In genomic region chr16:10446573-10447263, GRCm38 (mm10) we compare ENCODE assay signal across 9 mouse cellular contexts. TPM values are rescaled to one million over a fixed set of nuclear protein-coding genes. Genes with fewer than 3 reads are reported as not detected.
DNase-seq lines count a peak whose midpoint lies in the region; ATAC-seq and TF ChIP-seq lines count a peak whose summit lies in the region.
"Had no signal": no experiment of that assay in that cellular context is flagged by ENCODE, and none has a peak within 500 bp of the region (broad histone marks: within the 10 kb centered on the region; RNA-seq: fewer than 3 reads in every experiment).

No protein-coding gene starts in this region.

- ATAC-seq in intestine, embryonic 16.5 days, result peak; percentile 45
- no peak for ATAC-seq in CD4-positive, CD25-positive, alpha-beta regulatory T cell, adult 4 months

- H3K9ac ChIP-seq in intestine, embryonic 16.5 days (ENCODE audit: low read depth, low read length), result peak overlapping the region; percentile 66

- peaks cover 24% of the 10 kb centered on the region for H3K4me1 ChIP-seq in embryonic facial prominence, embryonic 10.5 days
- H3K4me1 ChIP-seq in intestine, embryonic 16.5 days (ENCODE audit: control insufficient read depth, insufficient read depth, low read length), result peaks cover 4% of the 10 kb centered on the region; the same call in 1 of the 2 replicates
- peaks cover 12% of the 10 kb centered on the region for H3K4me1 ChIP-seq in olfactory bulb, adult 2 months (ENCODE audit: control insufficient read depth, insufficient read depth, low read length)

- peak overlapping the region; percentile 59 for H3K4me2 ChIP-seq in intestine, embryonic 16.5 days (ENCODE audit: low read depth, low read length)

- WGBS in embryonic facial prominence, embryonic 10.5 days, result 15% methylated on average over 13 of the region's 13 CpGs
- 26% methylated on average over 13 of the region's 13 CpGs for WGBS in intestine, embryonic 16.5 days
- WGBS in olfactory bulb, adult 2 months, result 8% methylated on average over 13 of the region's 13 CpGs

- intact Hi-C loops in left cerebral cortex, adult 2 months (cut with DNase I), result no loop called here
- intact Hi-C loops in left cerebral cortex, postnatal 10 days (cut with DNase I), result no loop called here

- peak in 1 of 2 experiments; percentile 24 for DNase-seq in left cerebral cortex, adult 2 months (ENCODE audit: extremely low spot score in 1 of 2, low spot score in 2 of 2)
- no peak for DNase-seq in left cerebral cortex, postnatal 10 days (ENCODE audit: extremely low spot score in 1 of 2, low spot score in 2 of 2)
- peak; percentile 39 for DNase-seq in embryonic facial prominence, embryonic 10.5 days (ENCODE audit: low spot score)
- DNase-seq in gastrocnemius, adult 18-20 months (ENCODE audit: low spot score), result no peak
- DNase-seq in right cerebral cortex, postnatal 36 days (ENCODE audit: low spot score in 2 of 2), result no peak

- no peaks in the 10 kb centered on the region for H3K27me3 ChIP-seq in embryonic facial prominence, embryonic 10.5 days (replicated peaks; ENCODE audit: low read depth, poor library complexity, severe bottlenecking)
- H3K27me3 ChIP-seq in intestine, embryonic 16.5 days (replicated peaks; ENCODE audit: control insufficient read depth, insufficient read depth, low read length), result no peaks in the 10 kb centered on the region

- H3K36me3 ChIP-seq in embryonic facial prominence, embryonic 10.5 days (replicated peaks), result no peaks in the 10 kb centered on the region
- no peaks in the 10 kb centered on the region for H3K36me3 ChIP-seq in intestine, embryonic 16.5 days (ENCODE audit: control insufficient read depth, insufficient read depth, low read length)

- peak overlapping the region; percentile 75 for H3K27ac ChIP-seq in left cerebral cortex, adult 2 months
- peak overlapping the region; percentile 84 for H3K27ac ChIP-seq in embryonic facial prominence, embryonic 10.5 days (replicated peaks)
- H3K27ac ChIP-seq in intestine, embryonic 16.5 days (ENCODE audit: low read length), result no peak overlapping the region
- 0 out of 2 replicates have a peak overlapping the region, but pooled peaks have one; percentile 9 for H3K27ac ChIP-seq in olfactory bulb, adult 2 months (ENCODE audit: insufficient read depth, low read depth, low read length)
- H3K27ac ChIP-seq: macrophage had no signal

- peak overlapping the region; percentile 68 for H3K4me3 ChIP-seq in left cerebral cortex, adult 2 months
- peak overlapping the region; percentile 62 for H3K4me3 ChIP-seq in embryonic facial prominence, embryonic 10.5 days
- peak overlapping the region; percentile 48 for H3K4me3 ChIP-seq in intestine, embryonic 16.5 days (ENCODE audit: low read length)
- H3K4me3 ChIP-seq in olfactory bulb, adult 2 months (ENCODE audit: insufficient read depth, low read depth, low read length), result peak overlapping the region; percentile 59

- no peak for TF ChIP-seq POLR2A in olfactory bulb, adult 2 months (IDR thresholded peaks at IDR 0.05; ENCODE audit: insufficient read depth, low read depth, low read length)

- TF ChIP-seq CTCF in left cerebral cortex, adult 2 months (IDR thresholded peaks at IDR 0.05), result no peak; the same call in 1 of the 2 replicates
- no peak for TF ChIP-seq CTCF in olfactory bulb, adult 2 months (IDR thresholded peaks at IDR 0.05; ENCODE audit: insufficient read depth, low read depth, low read length)

- H3K9me3 ChIP-seq in embryonic facial prominence, embryonic 10.5 days, result no peaks in the 10 kb centered on the region
- H3K9me3 ChIP-seq in intestine, embryonic 16.5 days (ENCODE audit: control insufficient read depth, low read length), result no peaks in the 10 kb centered on the region

RNA-seq across cellular contexts. Expression of gene Tvp23a, which starts 0.4 kb away (rescaled TPM):
- total RNA-seq in left cerebral cortex, adult 2 months (2021), result 10 to 100 TPM; 27.2 to 27.3 TPM
- total RNA-seq in left cerebral cortex, postnatal 10 days (2021), result 10 to 100 TPM; 38.5 to 39.7 TPM
- polyA plus RNA-seq in embryonic facial prominence, embryonic 10.5 days (2016; fragmentation: Nextera tagmentation; extraction: Ambion mirVana), result 20.6 and 21.4 TPM in 2 replicates
- 6.5 and 6.8 TPM in 2 replicates for polyA plus RNA-seq in intestine, embryonic 16.5 days (2015; fragmentation: Nextera tagmentation; extraction: Ambion mirVana)
- polyA plus RNA-seq in olfactory bulb, adult 2 months (2012; ENCODE audit: insufficient read depth, insufficient read length, low replicate concordance, missing spikeins), result not detected in 2 replicates
- total RNA-seq in gastrocnemius, adult 18-20 months (2021), result under 1 TPM; 0.16 to 0.21 TPM
- polyA plus RNA-seq in CD4-positive, CD25-positive, alpha-beta regulatory T cell, adult 4 months (2017; shearing (Covaris generic)), result 1 to 10 TPM; 1.4 to 1.7 TPM
- polyA plus RNA-seq: macrophage had no signal

RNA-seq across cellular contexts. Expression of gene Ciita, which starts 33.1 kb away (rescaled TPM):
- total RNA-seq in left cerebral cortex, adult 2 months (2021), result under 1 TPM in 1 of 2 experiments, not detected in 1; 0.18 TPM
- total RNA-seq in left cerebral cortex, postnatal 10 days (2021), result not detected
- 0.06 and 0.26 TPM in 2 replicates for polyA plus RNA-seq in embryonic facial prominence, embryonic 10.5 days (2016; fragmentation: Nextera tagmentation; extraction: Ambion mirVana)
- polyA plus RNA-seq in intestine, embryonic 16.5 days (2015; fragmentation: Nextera tagmentation; extraction: Ambion mirVana), result 0.49 and 0.77 TPM in 2 replicates
- polyA plus RNA-seq in olfactory bulb, adult 2 months (2012; ENCODE audit: insufficient read depth, insufficient read length, low replicate concordance, missing spikeins), result not detected in 2 replicates
- total RNA-seq in gastrocnemius, adult 18-20 months (2021), result under 1 TPM; 0.18 to 0.21 TPM
- 1 to 10 TPM in 1 of 2 experiments, under 1 TPM in 1; 0.81 to 7.1 TPM for polyA plus RNA-seq in CD4-positive, CD25-positive, alpha-beta regulatory T cell, adult 4 months (2017; shearing (Covaris generic))

RNA-seq across cellular contexts. Expression of gene Nubp1, which starts 35.0 kb away (rescaled TPM):
- total RNA-seq in left cerebral cortex, adult 2 months (2021), result 10 to 100 TPM; 16.9 to 17.5 TPM
- 10 to 100 TPM; 14.0 to 16.8 TPM for total RNA-seq in left cerebral cortex, postnatal 10 days (2021)
- polyA plus RNA-seq in embryonic facial prominence, embryonic 10.5 days (2016; fragmentation: Nextera tagmentation; extraction: Ambion mirVana), result 88.3 and 89.9 TPM in 2 replicates
- polyA plus RNA-seq in intestine, embryonic 16.5 days (2015; fragmentation: Nextera tagmentation; extraction: Ambion mirVana), result 52.0 and 52.6 TPM in 2 replicates
- polyA plus RNA-seq in olfactory bulb, adult 2 months (2012; ENCODE audit: insufficient read depth, insufficient read length, low replicate concordance, missing spikeins), result not detected in 2 replicates
- total RNA-seq in gastrocnemius, adult 18-20 months (2021), result 1 to 10 TPM; 5.6 to 5.7 TPM
- polyA plus RNA-seq in CD4-positive, CD25-positive, alpha-beta regulatory T cell, adult 4 months (2017; shearing (Covaris generic)), result 10 to 100 TPM; 42.5 to 52.4 TPM

RNA-seq across cellular contexts. Expression of gene Tekt5, which starts 51.4 kb away (rescaled TPM):
- 1 to 10 TPM; 7.9 to 9.2 TPM for total RNA-seq in left cerebral cortex, adult 2 months (2021)
- 1 to 10 TPM; 7.3 to 7.7 TPM for total RNA-seq in left cerebral cortex, postnatal 10 days (2021)
- polyA plus RNA-seq in embryonic facial prominence, embryonic 10.5 days (2016; fragmentation: Nextera tagmentation; extraction: Ambion mirVana), result 0.07 TPM in 1 of 2 replicates, not detected in the other
- 0.27 and 0.35 TPM in 2 replicates for polyA plus RNA-seq in intestine, embryonic 16.5 days (2015; fragmentation: Nextera tagmentation; extraction: Ambion mirVana)
- polyA plus RNA-seq in olfactory bulb, adult 2 months (2012; ENCODE audit: insufficient read depth, insufficient read length, low replicate concordance, missing spikeins), result not detected in 2 replicates
- not detected for total RNA-seq in gastrocnemius, adult 18-20 months (2021)
- polyA plus RNA-seq in CD4-positive, CD25-positive, alpha-beta regulatory T cell, adult 4 months (2017; shearing (Covaris generic)), result not detected
- polyA plus RNA-seq: macrophage had no signal
